Mouse (Mus musculus) neutrophil, adult 5-6 weeks (primary cell): ENCODE results near the gene Gper1. TPM values are rescaled to one million over a fixed set of nuclear protein-coding genes. Genes with fewer than 3 reads are reported as not detected.

Experiments used
- ATAC-seq: fragments of 151-379, 151-347 bp; 2 replicates; pipeline ENCODE4 v1.8.0; 2017; ENCODE audit warnings: mild to moderate bottlenecking, moderate TSS enrichment; ENCODE audit not compliant: insufficient number of reproducible peaks, poor library complexity, low FRiP score, severe bottlenecking; ENCODE audit errors: extremely low read depth
- total RNA-seq: library from RNA; stranded (forward); fragments of 200-1000 nt; gene quantifications from 2 replicates; pipeline ENCODE4 v1.2.3, GENCODE M21; 2017

Gper1 gene
- total RNA-seq, 1 experiment from 2014 or later: 0.12 TPM

DNA sequence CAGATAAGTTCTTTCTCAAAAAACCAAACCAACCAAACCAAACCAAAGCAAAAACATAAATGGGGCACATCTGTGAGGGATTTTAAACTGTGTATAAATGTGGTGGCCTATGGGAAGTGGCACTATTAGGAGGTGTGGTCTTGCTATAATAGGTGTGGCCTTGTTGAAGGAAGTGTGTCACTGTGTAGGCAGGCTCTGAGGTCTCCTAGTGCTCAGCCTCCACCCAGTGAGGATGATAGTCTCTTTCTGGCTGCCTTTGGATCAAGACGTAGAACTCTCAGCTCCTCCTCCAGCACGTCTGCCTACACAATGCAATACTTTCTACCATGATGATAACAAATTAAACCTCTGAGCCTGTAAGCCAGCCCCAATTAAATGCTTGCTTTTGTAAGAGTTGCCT, 43.4 kb downstream of the Gper1 start:
- no peak for ATAC-seq

DNA sequence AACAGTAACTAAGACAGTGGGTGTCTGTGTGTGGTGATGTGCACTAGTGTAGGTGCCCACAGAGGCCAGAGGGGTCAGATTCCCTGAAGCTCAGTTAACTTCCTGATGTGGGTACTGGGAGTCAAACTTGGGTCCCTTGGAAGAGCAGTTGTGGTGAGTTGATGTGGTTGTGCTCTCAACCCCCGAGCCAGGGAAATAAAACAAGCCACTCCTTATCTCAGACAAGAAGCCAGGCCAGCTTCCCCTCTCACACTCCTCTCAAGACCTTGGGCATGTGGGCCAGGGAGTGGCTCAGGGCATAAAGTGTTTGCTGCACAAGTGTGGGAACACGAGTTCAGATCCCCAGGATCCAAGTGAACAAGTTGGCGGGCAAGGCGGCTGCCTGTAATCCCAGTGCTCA, 43.9 kb downstream of the Gper1 start:
- no peak for ATAC-seq

- ATAC-seq: no peak
Measured at GRCm38 (mm10) chr5:139467998-139468397, 45.0 kb downstream of the Gper1 start.

- ATAC-seq: no peak
Measured at GRCm38 (mm10) chr5:139474741-139475140, 51.8 kb downstream of the Gper1 start.

Other genes starting within 250 kb of the Gper1 start
- 63.8 and 72.3 TPM in 2 replicates for gene Sun1, start 222.5 kb upstream of the Gper1 start, total RNA-seq
- gene Get4, start 170.8 kb upstream of the Gper1 start, total RNA-seq: 16.6 and 17.3 TPM in 2 replicates
- gene Adap1, start 97.5 kb upstream of the Gper1 start, total RNA-seq: 20.8 and 21.1 TPM in 2 replicates
- gene Cox19, start 71.7 kb upstream of the Gper1 start, total RNA-seq: 14.4 and 17.2 TPM in 2 replicates
- not detected in 2 replicates for gene Cyp2w1, start 70.5 kb upstream of the Gper1 start, total RNA-seq
- gene Gpr146, start 45.5 kb upstream of the Gper1 start, total RNA-seq: 44.6 and 45.5 TPM in 2 replicates
- 40.3 and 41.1 TPM in 2 replicates for gene C130050O18Rik, start 17.9 kb upstream of the Gper1 start, total RNA-seq
- 15.0 and 16.7 TPM in 2 replicates for gene 3110082I17Rik, start 37.4 kb downstream of the Gper1 start, total RNA-seq
- 11.4 and 11.9 TPM in 2 replicates for gene Zfand2a, start 61.4 kb downstream of the Gper1 start, total RNA-seq
- gene Uncx, start 120.3 kb downstream of the Gper1 start, total RNA-seq: not detected in 2 replicates